Mouse (Mus musculus): Measurements from ENCODE around the gene Bpifa5. TPM values are rescaled to one million over a fixed set of nuclear protein-coding genes. Genes with fewer than 3 reads are reported as not detected.
"Not testable (repeated sequence)": the region's sequence is repeated elsewhere in the genome, so short reads cannot be mapped to it uniquely, and the experiment has no call there.

The Bpifa5 gene
- not detected for polyA plus RNA-seq (2017; shearing (Covaris generic))

DNA sequence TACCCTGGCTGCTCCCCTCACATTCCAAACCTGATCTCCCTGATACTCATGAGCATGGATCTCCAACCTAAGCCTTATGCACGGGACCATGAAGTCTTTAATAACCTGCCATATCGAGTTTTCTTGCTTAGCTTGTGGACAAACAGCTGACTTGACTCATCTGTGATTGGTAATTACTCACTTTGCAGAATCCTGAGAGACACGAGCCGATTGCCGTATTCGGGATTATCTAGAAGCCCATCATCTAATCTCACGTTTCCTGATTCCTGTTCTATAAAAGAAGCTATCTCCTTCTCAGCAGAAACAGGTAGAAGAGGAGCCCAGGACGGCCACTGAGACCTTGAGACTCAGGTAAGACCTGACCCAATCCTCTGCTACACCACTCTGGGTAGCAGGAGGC is at the start of gene Bpifa5:
Gene Bpifa5, plus strand, starts transcription at position 301 of the 400 bp plus-strand sequence.
- ATAC-seq: no peak

- ATAC-seq: no peak
These were observed 45.0 kb upstream of the Bpifa5 start for GRCm38 (mm10) chr2:154117381-154117780.

GRCm38 (mm10) chr2:154130120-154130519 is 32.3 kb upstream of the Bpifa5 start, which contains the start of gene Bpifa3:
TSS of gene Bpifa3 (plus strand) at chr2:154130336.
- no peak for ATAC-seq

- ATAC-seq: no peak
These were observed 19.8 kb upstream of the Bpifa5 start, which contains the start of gene Bpifa1 for GRCm38 (mm10) chr2:154142580-154142979. TSS of gene Bpifa1 (plus strand) at chr2:154142880.

- ATAC-seq: no peak
These were observed 18.7 kb upstream of the Bpifa5 start for GRCm38 (mm10) chr2:154143735-154144134.

- ATAC-seq: no peak
These were observed 14.9 kb upstream of the Bpifa5 start for GRCm38 (mm10) chr2:154147496-154147895.

- ATAC-seq: no peak
These were observed 4.0 kb upstream of the Bpifa5 start for GRCm38 (mm10) chr2:154158433-154158832.

GRCm38 (mm10) chr2:154163306-154163705 is 899 bp downstream of the Bpifa5 start:
- no peak for ATAC-seq

- no peak for ATAC-seq
These were observed 6.8 kb downstream of the Bpifa5 start for GRCm38 (mm10) chr2:154169172-154169571.

- no peak for ATAC-seq
These were observed 9.2 kb downstream of the Bpifa5 start for GRCm38 (mm10) chr2:154171621-154172020.

- no peak for ATAC-seq
These were observed 10.9 kb downstream of the Bpifa5 start for GRCm38 (mm10) chr2:154173313-154173712.

DNA sequence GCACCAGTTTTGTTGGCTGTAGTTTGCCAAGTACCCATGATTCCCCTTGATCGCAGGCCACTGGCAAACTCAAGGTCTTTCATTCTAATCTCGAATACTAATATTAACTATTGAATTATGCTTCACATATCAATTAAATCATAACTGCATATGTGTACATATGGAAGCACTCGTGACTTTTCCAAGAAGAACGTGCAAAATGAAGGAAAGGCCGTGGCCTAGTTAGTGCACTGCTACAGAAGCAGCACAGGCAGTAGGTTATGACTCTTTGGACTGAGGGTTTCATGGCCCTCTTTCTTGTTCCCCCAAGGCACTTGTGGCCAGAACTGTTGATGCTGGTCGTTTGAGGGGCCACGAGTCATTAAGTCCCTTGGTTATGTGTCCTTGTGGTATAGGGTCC is 19.5 kb downstream of the Bpifa5 start:
- ATAC-seq: not testable (repeated sequence)

- not testable (repeated sequence) for ATAC-seq
These were observed 20.7 kb downstream of the Bpifa5 start for GRCm38 (mm10) chr2:154183061-154183460.

GRCm38 (mm10) chr2:154185319-154185718 is 22.9 kb downstream of the Bpifa5 start:
- ATAC-seq: no peak

DNA sequence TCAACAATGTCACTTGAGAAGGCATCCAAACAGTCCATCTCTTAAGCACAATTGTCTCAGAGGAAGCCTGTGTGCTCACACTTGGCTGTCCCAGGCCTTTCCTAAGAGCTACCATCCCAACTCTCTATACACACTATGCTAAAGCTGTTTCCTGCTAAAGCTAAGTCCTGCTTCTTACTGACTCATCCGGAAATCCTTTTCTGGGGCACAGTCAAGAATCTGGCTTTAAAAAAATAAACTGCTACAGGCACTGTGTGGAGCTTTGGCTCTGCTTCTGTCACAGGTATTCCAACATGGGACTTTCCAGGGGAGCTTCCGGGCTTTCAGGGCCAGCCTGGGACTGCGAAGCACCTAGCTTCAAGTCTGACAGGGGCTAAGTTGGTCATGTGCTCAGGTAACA is 23.3 kb downstream of the Bpifa5 start:
- no peak for ATAC-seq

DNA sequence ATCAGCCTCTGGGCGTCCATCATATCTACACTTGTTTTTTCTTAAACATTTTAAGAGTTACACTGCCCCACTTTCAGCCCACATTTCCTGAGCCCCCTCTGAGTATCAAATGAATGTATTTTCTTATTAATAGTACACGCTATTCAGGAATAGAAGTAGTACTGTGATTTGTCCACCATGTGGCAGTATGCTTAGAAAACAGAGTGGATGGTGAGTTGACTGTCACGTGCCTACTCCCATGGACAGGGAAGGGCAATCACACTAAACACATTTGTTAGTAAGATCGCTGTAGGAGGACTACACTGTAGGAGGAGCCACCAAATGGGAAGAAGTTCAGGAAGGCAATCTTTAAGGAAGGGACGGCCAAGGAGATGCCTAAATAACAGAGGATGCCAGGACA is 25.1 kb downstream of the Bpifa5 start:
- no peak for ATAC-seq

DNA sequence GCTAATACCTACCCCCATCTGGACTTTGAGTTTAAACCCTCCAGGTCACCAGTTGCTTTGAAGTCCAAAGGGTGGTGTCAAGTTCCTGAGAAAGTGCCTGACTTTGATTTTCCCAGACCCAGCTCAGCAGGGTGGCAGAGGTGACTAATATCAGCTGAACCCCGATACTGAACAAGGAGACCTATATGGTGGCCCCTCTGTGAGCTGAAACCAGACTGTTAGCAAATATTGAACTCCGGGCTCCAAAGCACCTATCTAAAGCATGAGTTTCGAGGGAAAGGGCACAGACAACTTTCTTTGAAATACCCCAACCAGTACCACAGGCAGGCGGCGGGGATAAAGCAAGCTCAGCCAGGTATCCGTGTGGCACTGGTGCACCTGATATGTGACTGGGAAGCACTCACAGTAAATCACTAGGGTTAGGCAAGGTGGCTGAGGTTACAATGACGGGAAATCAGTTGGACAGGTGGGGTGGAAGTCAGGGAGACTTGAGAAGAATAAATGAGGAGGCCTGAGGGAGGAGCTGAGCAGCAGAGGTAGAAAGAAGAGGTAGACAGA is 27.5 kb downstream of the Bpifa5 start:
- ATAC-seq: no peak

DNA sequence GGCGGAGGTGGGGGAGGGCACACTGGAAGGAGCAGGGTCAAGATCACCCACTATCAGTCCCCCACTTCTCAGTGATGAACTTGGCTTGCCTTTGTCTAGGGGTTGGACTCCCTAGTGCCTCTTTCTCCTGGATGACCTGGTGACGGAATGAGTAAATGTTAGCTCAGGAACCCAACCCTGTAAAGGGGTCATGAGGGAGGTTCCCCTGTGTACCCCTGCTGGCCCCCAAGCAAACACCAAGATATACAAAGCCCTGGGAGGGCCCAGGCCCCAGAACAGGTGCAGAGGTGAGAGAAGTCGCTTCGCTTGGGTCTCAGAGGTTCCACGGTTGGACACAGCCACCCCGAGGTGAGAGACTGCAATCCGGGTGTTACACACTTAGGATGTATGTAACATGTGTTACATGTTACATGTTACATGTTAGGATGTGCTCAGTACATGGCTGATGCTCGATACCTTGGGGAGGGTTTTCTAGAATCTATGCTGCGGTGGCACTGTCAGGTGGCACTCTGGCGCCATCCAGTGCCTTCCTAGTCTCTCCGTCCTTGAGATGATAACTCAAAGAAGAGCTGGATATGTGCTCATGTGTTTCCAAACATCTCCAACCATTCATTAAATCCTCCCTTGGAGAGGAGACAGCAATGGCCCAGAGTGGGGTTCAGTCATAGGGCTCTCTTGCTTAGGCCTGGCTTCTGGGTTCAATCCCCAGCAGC is 28.3 kb downstream of the Bpifa5 start, which contains the start of gene Bpifb1:
Gene Bpifb1, plus strand, starts transcription at position 273 of the 713 bp plus-strand sequence.
- ATAC-seq: no peak

- no peak for ATAC-seq
These were observed 29.7 kb downstream of the Bpifa5 start for GRCm38 (mm10) chr2:154192141-154192540.

DNA sequence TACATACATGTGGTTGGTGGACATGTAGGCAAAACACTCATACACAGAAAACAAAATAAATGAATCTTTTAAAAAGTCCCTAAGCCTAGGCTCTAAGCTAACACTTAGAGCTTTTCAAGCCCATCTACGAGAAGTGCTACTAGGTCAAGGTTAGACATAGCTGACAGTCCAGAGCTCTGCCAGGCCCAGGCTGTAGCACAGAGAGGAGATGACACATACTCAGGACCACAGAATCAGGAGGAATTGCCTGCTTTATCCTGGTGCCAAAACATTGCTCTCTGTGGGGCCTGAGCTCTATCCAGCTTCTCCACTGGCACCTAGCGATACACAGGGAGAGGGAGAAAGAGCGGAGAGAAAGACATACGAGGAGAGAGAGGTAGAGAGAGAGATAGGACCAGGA is 30.7 kb downstream of the Bpifa5 start:
- ATAC-seq: no peak

- no peak for ATAC-seq
These were observed 31.6 kb downstream of the Bpifa5 start for GRCm38 (mm10) chr2:154193994-154194504.

DNA sequence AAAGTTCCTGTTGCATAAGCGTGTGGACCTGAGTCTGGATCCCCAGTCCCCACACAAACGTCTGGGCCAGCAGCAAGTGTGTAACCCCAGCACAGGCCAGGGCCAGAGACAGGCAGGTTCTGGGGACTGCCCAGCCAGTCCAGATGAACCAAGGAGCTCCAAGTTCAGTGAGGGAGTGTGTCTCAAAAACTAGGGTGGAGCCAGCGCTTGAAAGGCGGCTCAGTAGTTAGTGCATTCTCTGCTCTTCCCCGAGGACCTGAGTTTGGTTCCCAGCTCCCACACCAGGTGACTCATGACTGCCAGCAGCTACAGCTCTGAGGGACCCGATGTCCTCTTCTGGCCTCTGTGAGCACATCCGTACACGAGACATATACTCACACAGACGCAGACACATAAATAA is 34.6 kb downstream of the Bpifa5 start:
- ATAC-seq: no peak

DNA sequence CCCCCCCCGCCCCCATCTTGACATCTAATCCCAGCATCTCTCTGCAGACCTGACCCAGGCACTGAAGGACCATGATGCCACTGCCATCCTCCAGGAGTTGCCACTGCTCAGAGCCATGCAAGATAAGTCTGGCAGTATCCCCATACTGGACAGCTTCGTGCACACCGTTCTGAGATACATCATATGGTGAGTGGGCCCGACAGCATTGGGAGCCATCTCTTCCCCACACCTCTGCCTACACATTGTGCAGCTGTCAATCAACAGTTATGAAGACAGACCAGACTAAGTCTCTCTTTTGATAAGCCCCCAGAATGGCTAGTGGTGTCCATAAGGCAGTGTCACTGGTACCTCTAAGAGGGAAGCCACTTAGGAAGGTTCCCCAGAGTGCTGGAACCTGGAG is 42.2 kb downstream of the Bpifa5 start:
- ATAC-seq: no peak

DNA sequence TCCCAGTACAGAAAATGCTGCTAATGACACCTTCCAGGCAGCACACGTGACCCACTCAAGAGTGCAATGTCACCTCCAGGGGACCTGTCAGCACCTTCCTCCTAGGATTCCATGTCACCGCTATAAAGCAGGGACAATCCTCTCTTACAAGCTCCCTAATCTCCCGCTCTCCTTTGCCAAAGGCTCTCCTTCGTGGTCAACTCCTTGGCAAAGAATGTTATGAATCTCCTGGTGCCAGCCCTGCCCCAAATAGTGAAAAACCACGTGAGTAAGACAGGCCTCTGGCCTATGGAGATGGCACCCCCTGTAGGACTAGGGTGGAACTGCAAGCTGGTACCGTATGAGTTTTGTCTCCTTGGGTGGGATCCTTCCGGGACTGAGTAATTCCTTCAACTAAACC is 44.5 kb downstream of the Bpifa5 start:
- ATAC-seq: no peak
